Mouse (Mus musculus): ENCODE data around the gene Vmp1.
A peak's percentile ranks its signal among the peaks of the same experiment; 100 is the strongest.

Vmp1 gene

GRCm38 (mm10) chr11:86683395-86684125 is at the start of gene Vmp1, which contains the start of gene Ptrh2:
Gene Vmp1 (minus strand): TSS chr11:86683836.
Gene Ptrh2 (plus strand): TSS chr11:86683985.
- peak; percentile 93 to 94 for DNase-seq (ENCODE audit: low spot score in 2 of 2)

DNA sequence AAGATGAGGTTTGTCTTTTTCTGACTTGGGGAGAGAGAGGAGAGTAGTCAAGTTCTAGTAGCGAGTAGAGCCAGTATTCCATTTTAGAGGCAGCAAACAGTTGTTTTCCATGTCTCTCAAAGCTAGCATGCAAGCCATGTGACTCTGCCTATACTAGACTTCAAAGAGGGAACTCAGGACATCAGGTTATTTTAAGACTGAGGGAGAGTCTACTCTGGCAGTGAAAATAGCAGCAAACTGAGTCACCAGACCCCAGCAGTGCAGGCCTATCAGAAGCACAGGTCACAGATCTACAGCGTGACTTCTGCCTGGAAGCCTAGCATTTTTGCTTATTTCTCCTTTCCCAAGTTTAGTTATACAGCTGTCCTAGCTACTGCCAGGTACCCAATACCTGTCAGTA is 47.8 kb upstream of the Vmp1 start:
- no peak for DNase-seq (ENCODE audit: low spot score in 2 of 2)

- DNase-seq (ENCODE audit: low spot score in 2 of 2) = no peak
Measured at GRCm38 (mm10) chr11:86725607-86726006, 42.0 kb upstream of the Vmp1 start.

- no peak for DNase-seq (ENCODE audit: low spot score in 2 of 2)
Measured at GRCm38 (mm10) chr11:86724982-86725381, 41.3 kb upstream of the Vmp1 start.

GRCm38 (mm10) chr11:86724004-86724403 is 40.4 kb upstream of the Vmp1 start:
- no peak for DNase-seq (ENCODE audit: low spot score in 2 of 2)

DNA sequence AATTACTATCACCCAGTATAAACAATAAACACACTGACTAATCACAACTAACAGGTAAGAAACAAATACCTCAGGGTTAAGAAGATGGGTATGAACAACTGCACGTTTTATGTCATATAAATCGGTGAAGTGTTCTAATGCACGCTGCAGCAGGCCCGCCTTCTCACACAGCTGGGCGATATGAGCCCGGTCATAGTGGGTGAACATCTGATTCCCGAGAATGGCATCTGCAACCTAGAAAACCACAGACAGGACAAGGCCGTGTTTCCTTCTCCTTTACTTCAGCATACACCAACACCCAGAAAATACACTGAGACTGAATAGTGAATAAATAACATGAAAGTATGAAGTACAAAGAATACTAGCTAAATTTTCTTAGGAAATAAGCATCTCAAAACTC is 35.8 kb upstream of the Vmp1 start:
- DNase-seq (ENCODE audit: low spot score in 2 of 2) = peak in 1 of 2 experiments; percentile 31

DNA sequence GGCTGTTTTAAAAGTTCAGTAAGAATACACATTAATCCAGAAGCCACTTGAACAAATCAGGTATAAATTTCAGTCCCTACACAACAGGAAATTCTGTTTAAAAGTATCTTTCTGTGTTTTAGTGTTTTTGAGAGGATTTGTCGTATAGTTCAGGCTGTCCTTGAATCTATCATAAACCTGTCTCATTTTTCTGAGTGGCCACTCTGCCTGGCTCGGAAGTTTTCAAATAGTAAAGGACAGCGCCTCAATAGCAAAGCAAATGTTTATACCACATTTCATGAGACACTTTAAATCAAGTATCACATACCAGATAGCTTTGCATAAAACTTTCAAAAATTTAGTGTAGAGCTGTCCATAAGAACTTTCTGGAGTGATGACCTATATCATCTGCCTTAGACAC is 34.7 kb upstream of the Vmp1 start:
- DNase-seq (ENCODE audit: low spot score in 2 of 2) = no peak

GRCm38 (mm10) chr11:86717306-86718065 is 33.9 kb upstream of the Vmp1 start:
- no peak for DNase-seq (ENCODE audit: low spot score in 2 of 2)

GRCm38 (mm10) chr11:86714606-86715005 is 31.0 kb upstream of the Vmp1 start:
- no peak for DNase-seq (ENCODE audit: low spot score in 2 of 2)

DNA sequence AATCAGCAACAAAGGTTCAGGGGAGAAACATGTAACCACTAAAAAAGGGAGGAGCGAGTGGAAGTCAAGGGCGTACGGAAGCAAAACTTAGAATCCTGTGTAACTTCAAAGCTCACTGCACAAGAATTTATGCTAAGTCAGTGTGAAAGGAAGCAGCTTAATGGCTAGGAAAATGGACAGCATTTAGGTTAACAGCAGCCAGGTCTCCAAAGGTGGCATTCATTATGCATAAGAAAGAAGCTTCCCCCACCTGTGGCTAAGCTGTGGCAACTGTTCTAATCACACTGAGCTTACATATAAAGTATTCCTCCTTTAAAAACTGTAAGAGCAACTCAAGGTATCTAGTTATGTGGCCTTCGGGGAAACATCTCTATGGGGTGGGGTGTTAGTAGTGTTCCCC is 17.5 kb upstream of the Vmp1 start:
- no peak for DNase-seq (ENCODE audit: low spot score in 2 of 2)

DNA sequence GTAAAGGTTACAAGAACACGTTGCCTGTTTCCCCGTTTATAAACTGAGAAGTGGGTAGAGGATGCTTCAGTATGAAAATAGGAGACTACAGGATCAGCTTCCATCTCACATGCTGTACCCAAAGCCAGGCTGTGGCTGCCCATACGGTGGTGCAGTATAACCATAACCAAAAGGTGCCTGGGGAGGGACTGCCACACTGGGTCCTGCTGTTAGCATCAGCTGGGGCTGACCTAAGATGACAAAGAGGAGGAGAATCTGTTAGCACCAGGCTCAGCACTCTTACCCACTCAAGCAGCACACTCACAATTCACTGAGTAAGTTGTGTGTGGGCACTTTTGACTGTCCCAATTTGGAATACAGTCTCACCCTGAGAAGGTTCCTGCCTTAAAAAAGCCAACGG is 11.8 kb upstream of the Vmp1 start:
- no peak for DNase-seq (ENCODE audit: low spot score in 2 of 2)

DNA sequence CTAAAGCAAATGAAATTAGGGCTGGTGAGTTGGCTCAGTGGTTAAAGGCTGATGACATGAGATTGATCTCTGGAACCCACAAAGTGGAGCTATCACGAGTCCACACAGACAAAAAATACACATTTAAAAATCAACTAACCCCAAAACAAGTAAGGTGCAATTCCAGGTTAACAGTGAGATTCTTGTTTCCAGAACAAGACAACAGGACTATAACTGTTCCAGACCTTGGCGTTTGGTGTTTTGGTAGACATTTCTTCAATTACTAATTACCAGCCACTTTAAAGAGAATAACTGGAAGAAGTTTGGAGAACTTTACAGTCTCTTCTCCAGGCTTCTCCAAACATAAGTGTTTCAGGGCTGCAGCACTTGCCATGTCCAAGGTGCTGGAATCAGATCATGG is 8.9 kb upstream of the Vmp1 start:
- no peak for DNase-seq (ENCODE audit: low spot score in 2 of 2)

DNA sequence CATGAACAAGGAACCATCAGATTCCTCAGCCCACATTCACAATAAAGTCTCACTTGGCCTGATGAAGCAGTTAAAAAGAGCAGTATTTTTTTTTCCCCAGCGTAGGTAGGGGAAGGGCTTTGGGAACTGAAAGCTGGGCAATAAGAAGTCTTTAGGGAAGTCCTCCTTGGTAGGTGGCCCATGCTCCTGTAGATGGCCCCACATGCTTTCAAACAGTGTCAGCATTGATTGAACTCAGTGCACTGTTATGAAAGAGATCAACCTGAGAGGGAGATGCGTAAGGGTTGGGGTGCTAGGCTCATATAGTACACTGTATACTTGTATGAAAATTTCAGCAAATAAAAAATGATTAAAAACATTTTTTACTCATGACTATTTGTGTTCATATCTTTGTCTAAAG is 8.3 kb upstream of the Vmp1 start:
- no peak for DNase-seq (ENCODE audit: low spot score in 2 of 2)

GRCm38 (mm10) chr11:86691482-86691881 is 7.8 kb upstream of the Vmp1 start:
- DNase-seq (ENCODE audit: low spot score in 2 of 2) = no peak

DNA sequence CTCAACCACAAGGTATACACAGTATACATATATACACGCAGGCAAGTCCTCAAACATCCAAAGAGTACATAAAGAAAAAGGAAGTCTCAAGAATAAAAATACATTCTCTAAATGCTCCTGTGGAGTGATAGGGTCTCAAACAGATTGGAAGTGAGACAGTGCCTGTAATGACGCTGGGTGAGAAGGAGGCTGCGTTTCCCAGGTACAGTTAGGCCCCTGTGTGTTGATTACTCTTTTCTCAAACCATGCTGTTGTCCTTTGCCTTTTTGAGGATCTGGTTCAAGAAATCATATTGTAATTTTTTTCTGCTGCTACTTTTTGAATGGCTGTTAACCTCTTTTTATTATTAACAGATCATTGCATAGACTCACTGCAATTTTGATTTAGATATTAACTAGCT is 6.7 kb upstream of the Vmp1 start:
- no peak for DNase-seq (ENCODE audit: low spot score in 2 of 2)

- DNase-seq (ENCODE audit: low spot score in 2 of 2) = no peak
Measured at GRCm38 (mm10) chr11:86685366-86685765, 1.7 kb upstream of the Vmp1 start.

GRCm38 (mm10) chr11:86684126-86685012 is 733 bp upstream of the Vmp1 start:
- DNase-seq (ENCODE audit: low spot score in 2 of 2) = no peak

DNA sequence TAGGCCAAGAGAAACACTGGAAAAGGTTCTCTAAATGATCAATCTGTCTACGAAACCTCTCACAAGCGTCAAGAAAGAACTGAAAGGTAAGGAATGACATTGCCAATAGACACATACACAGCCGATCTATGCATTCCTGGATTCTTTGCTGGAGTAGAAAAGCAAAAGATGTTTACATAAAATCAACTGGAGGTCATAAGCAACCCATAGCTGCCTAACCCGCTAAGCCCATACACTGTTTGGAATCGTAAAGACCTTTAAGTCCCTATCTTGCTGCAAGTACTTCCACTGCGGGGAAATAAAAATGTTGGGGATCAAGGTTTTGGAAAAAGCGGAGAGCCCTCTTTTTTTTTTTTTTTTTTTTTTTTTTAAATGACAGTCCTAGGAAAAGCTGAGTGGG is 775 bp downstream of the Vmp1 start:
- no peak for DNase-seq (ENCODE audit: low spot score in 2 of 2)

DNA sequence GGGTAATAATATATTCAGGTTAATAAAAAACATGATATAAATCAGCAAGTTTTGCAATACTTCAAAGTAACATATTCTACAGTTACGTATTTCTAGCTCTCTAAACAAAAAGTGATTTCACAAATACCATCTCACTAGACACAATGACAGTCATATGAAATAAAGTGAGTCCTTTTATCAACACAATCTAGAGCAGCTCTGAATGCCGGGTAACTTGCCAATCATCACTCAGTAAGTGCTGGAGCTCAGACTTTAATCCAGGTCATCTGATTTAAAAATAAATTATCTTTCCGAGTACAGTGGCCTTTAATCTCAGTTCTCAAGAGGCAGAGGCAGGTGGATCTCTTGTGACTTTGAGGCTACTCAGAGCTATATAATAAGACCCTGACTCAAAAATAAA is 2.2 kb downstream of the Vmp1 start:
- no peak for DNase-seq (ENCODE audit: low spot score in 2 of 2)

GRCm38 (mm10) chr11:86680729-86681128 is 2.9 kb downstream of the Vmp1 start:
- no peak for DNase-seq (ENCODE audit: low spot score in 2 of 2)

DNA sequence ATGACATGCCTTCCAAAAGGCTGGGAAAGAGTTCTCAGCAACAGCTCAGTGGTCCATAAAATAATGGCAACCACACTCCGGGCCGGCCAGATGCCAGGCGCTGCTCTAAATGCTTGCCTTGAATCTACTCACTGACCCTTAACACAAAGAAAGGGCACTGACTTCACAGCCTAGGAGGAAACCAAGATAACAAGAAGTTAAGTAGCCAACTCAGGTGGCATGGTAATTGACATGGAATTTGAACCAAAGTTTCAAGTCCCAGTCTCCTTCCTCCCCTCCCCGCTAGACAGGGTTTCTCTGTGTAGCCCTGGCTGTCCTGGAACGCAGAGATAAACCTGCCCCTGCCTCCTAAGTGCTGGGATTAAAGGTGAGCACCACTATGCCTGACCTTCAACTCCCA is 4.7 kb downstream of the Vmp1 start:
- DNase-seq (ENCODE audit: low spot score in 2 of 2) = no peak

DNA sequence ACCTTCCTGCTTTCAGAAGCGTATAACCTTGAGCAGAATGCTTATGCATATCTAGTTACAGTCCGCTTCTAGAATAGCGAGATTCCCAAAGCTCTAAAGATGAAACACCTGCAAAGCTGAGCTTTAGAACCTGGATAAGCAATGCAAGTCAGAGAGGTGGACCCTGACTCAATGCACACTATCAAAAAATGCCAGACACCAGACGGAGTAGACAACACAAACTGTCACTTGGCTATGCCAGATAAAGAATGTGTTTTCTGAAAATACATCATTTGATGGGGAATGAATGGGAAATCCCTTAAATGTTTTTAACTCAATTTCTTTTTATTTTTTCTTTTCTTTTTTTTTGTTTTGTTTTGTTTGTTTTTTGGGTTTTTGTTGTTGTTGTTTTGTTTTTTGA is 8.1 kb downstream of the Vmp1 start:
- DNase-seq (ENCODE audit: low spot score in 2 of 2) = no peak

All from spleen, postnatal 10 days (tissue).